Mouse (Mus musculus): ENCODE data around the gene Net1. TPM values are rescaled to one million over a fixed set of nuclear protein-coding genes. Genes with fewer than 3 reads are reported as not detected.
"Not testable (repeated sequence)": the region's sequence is repeated elsewhere in the genome, so short reads cannot be mapped to it uniquely, and the experiment has no call there.

Net1 gene
- 10 to 100 TPM; 32.2 to 41.1 TPM for total RNA-seq (2021)
- long read RNA-seq, experiment 1, partial matches to known transcripts, result 7 of 12 reads
- long read RNA-seq, experiment 1, other reads (novel, unspliced or antisense), result 1 of 12 reads
- long read RNA-seq, experiment 2, transcript Net1-202 (10 exons, 3,871 nt), result major isoform, 10 of 13 reads
- long read RNA-seq, experiment 2, partial matches to known transcripts, result 2 of 13 reads
- long read RNA-seq, experiment 2, other reads (novel, unspliced or antisense), result 0 of 13 reads

- intact Hi-C loops (cut with DNase I), result no loop called here
Measured at GRCm38 (mm10) chr13:3917571-3918311, at the start of gene Net1, which contains the start of gene Tubal3. Gene Net1 (minus strand): TSS chr13:3918220. Gene Tubal3 (plus strand): TSS chr13:3918274.

GRCm38 (mm10) chr13:3951198-3951914, 33.3 kb upstream of the Net1 start:
- intact Hi-C loops (cut with DNase I), result no loop called here
- DNase-seq (ENCODE audit: low spot score in 2 of 2), result no peak

More at GRCm38 (mm10) chr13:3917571-3918311, at the start of gene Net1, which contains the start of gene Tubal3:
- peak; percentile 92 to 93 for DNase-seq (ENCODE audit: low spot score in 2 of 2)

DNA sequence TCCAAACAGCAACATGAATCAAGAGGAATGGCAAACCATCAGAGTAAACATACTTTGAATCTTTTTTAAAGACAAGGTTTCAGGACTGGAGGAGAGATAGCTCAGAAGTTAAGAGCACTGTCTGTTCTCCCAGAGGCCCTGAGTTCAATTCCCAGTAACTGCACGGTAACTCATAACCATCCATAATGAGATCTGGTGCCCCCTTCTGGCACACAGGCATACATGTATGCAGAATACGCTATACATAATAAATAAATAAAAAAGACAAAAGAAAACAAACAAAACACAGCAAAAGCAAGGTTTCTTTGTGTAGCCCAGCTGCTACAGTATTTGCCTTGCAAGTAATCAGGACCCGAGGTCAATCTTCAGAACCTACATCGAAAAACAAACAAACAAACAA, 31.5 kb upstream of the Net1 start:
- intact Hi-C loops (cut with DNase I), result no loop called here
- DNase-seq (ENCODE audit: low spot score in 2 of 2), result no peak

DNA sequence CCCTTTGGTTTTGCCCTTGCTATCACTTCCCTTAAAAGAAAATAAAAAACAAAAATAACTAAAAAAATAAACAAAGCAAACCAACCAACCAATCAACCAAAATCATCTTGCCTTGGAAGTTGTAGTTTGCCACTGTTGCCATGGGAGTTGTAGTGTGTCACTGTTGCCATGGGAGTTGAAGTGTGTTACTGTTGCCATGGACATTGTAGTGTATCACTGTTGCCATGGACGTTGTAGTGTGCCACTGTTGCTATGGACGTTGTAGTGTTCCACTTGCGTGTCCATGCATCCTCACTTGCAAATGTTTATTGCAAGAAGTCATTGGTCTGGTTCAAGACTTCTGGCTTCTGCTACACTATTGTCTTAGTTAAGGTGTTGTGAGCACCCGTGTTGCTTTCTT, 29.2 kb upstream of the Net1 start:
- DNase-seq (ENCODE audit: low spot score in 2 of 2), result peak in 1 of 2 experiments; percentile 5
- intact Hi-C loops (cut with DNase I), result no loop called here

DNA sequence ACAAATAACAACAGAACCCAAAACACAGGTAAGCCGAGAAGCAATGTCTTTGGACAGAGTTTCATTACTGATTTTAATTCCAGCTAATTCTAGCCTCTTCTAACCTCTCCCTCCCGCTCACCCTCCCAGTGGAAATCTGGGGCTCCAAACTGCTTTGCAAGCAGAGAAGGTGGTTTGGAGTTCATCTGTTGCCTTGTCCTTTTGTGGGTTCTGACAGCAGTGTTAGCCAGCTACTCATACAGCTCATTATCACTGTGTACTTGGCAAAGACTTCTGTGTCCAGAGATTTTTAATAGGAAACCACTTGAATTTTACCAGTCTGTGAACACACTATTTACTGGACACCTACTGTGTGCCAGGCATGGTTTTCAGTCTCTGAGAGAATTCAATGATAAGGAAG, 27.2 kb upstream of the Net1 start, which contains the start of gene Ucn3:
Ucn3 (minus strand) TSS at position 101 of the 400 bp plus-strand sequence.
- intact Hi-C loops (cut with DNase I), result no loop called here
- DNase-seq (ENCODE audit: low spot score in 2 of 2), result no peak

DNA sequence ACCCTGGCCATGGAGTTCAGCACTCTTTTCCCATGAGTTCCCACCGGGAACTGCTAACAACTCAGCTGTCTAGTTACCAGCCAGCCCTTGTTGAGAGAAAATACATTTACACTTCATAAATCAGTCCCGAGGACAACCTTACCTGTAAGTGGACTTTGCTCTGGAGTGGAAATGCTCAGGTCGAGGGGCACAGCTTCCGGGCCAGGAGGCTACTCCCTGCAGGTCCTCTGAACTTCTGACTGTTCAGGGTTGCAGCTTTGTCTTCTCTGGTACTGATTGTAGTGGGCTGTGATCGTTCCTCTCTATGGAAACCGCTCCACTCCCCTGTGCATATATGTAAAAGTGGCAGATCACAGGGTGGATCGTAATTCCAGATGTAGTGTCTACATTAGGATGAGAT, 26.7 kb upstream of the Net1 start:
- intact Hi-C loops (cut with DNase I), result no loop called here
- no peak for DNase-seq (ENCODE audit: low spot score in 2 of 2)

DNA sequence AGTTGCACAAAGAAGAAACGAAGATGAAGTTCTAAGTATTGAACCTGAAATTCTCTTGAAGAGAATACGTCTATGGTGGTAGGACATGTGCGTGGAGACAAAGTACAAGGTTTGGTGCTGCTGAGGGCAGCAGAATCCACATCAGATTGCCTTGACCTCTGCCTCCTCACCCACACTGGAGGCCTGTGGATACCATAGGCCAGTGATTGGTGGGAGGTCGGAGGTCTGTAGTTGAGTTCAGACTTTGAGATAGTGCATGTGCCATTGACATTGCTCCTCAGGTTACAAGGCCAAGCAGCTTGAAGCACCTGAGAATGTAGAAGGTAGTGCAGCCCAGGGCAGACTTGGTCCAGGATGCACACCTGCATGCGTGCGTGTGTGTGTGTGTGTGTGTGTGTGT, 8.0 kb upstream of the Net1 start:
- DNase-seq (ENCODE audit: low spot score in 2 of 2), result no peak
- intact Hi-C loops (cut with DNase I), result no loop called here

DNA sequence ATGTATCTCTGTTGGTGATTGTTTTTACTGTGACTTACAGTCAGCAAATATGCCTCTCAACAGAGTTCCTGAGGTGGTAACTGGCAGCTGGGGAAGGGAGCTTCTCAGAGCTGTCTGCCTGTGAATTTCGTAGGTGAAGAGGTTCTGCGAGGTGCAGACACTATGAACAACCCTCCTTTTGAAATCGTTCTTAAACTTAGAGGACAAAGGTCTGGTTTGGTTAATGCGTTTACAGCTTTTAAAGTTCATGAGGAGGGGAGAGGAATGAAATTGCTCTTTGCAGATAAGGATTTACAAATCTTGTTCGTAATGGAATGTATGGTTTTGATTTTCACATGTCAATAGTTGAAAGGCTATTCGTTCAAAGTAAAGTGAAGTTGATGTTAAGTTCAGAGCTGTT, 7.6 kb upstream of the Net1 start:
- intact Hi-C loops (cut with DNase I), result no loop called here

GRCm38 (mm10) chr13:3924483-3924882, 6.5 kb upstream of the Net1 start:
- intact Hi-C loops (cut with DNase I), result no loop called here
- DNase-seq (ENCODE audit: low spot score in 2 of 2), result no peak

More for the DNA sequence above, 7.6 kb upstream of the Net1 start:
- DNase-seq (ENCODE audit: low spot score in 2 of 2), result no peak

GRCm38 (mm10) chr13:3913504-3913903, 4.5 kb downstream of the Net1 start:
- intact Hi-C loops (cut with DNase I), result no loop called here
- no peak for DNase-seq (ENCODE audit: low spot score in 2 of 2)

GRCm38 (mm10) chr13:3910356-3910755, 7.7 kb downstream of the Net1 start:
- intact Hi-C loops (cut with DNase I), result no loop called here
- no peak for DNase-seq (ENCODE audit: low spot score in 2 of 2)

GRCm38 (mm10) chr13:3908262-3908661, 9.8 kb downstream of the Net1 start:
- intact Hi-C loops (cut with DNase I), result no loop called here

DNA sequence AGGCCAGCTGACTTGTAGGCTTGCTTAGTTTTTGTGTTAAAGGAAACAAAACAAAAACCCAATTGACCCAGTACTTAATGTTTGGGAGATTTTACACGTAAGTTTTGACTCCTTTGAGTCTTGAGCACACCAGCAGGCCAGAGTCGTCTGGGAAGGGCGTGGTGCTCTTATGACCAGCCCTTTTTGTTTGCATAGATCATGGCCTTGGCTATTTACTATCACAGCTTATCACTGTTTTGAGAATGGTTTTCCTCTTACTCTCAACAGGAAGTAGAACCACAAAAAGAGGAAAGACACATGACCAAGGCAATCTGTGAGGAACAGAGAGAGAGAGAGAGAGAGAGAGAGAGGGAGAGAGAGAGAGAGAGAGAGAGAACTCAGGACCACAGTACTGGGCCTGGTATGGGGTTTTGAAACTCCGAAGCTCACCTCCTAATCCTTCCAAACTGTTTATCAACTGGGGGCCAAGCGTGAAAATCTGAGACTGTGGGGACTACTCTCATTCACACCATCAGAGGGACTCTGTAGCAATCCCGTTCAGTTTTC, 10.8 kb downstream of the Net1 start:
- intact Hi-C loops (cut with DNase I), result no loop called here
- no peak for DNase-seq (ENCODE audit: low spot score in 2 of 2)

More at GRCm38 (mm10) chr13:3908262-3908661, 9.8 kb downstream of the Net1 start:
- DNase-seq (ENCODE audit: low spot score in 2 of 2), result no peak

- DNase-seq (ENCODE audit: low spot score in 2 of 2), result no peak
- intact Hi-C loops (cut with DNase I), result no loop called here
Measured at GRCm38 (mm10) chr13:3899301-3899700, 18.7 kb downstream of the Net1 start.

- DNase-seq (ENCODE audit: low spot score in 2 of 2); intact Hi-C loops (cut with DNase I): not testable (repeated sequence)
Measured at GRCm38 (mm10) chr13:3898202-3898601, 19.8 kb downstream of the Net1 start.

- DNase-seq (ENCODE audit: low spot score in 2 of 2), result peak; percentile 81 to 88
- intact Hi-C loops (cut with DNase I), result loop anchor here (1.0 kb wide), 1 partner anchor 232 kb away; no protein-coding TSS in a partner anchor
Measured at GRCm38 (mm10) chr13:3896913-3897312, 21.1 kb downstream of the Net1 start.

GRCm38 (mm10) chr13:3896032-3896431, 22.0 kb downstream of the Net1 start:
- intact Hi-C loops (cut with DNase I), result no loop called here
- no peak for DNase-seq (ENCODE audit: low spot score in 2 of 2)

DNA sequence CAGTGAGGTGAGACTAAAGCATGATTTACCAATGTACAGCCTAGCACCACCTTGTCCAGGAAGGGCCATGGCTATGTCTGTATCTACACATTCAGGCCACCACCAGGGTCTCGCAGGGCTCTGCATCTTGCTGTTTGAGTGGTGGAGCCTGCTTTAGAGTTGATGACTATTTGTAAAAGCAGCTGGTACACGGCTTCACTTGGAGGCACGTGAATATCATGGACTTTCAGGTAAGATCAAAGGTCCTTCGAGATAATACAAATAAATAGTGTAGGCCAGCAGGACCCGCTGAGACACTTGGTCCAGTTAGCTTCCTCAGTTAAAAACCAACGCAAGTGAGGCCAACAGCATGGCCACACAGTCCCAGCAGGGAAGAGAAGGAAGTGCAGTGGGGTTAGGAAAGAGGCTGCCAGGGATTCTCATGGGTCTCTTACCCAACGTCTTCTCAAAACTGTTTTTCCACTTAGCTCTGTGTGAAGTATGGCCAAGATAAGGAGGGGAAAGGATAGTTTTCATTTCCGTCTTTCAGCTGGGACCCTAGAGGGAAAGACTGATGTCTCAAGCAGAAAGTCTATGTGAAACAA, 22.5 kb downstream of the Net1 start:
- intact Hi-C loops (cut with DNase I), result no loop called here
- DNase-seq (ENCODE audit: low spot score in 2 of 2), result no peak

- DNase-seq (ENCODE audit: low spot score in 2 of 2), result no peak
- intact Hi-C loops (cut with DNase I), result no loop called here
Measured at GRCm38 (mm10) chr13:3894549-3894948, 23.5 kb downstream of the Net1 start.
